Mouse (Mus musculus) midbrain, embryonic 16.5 days (tissue): Measurements from ENCODE around the gene Gmppa. TPM values are rescaled to one million over a fixed set of nuclear protein-coding genes. Genes with fewer than 3 reads are reported as not detected.

Experiments
- ATAC-seq: fragments of 200-750 bp; cut with Nextera tagmentation; 2 replicates; pipeline ENCODE4 v1.8.0; 2017; ENCODE audit warnings: moderate TSS enrichment
- H3K27ac ChIP-seq: fragments of 300-500 bp; sonication (generic); 2 replicates; pipeline ENCODE4 v1.5.1; 2014; ENCODE audit warnings: mild to moderate bottlenecking, low read length, mixed read lengths
- H3K27me3 ChIP-seq: fragments of 300-500 bp; sonication (generic); 2 replicates; pipeline ENCODE4 v1.6.1; 2014; ENCODE audit warnings: low read depth, low read length, mixed read lengths; ENCODE audit not compliant: control insufficient read depth, insufficient read depth
- H3K36me3 ChIP-seq: fragments of 300-500 bp; sonication (generic); 2 replicates; pipeline ENCODE4 v1.6.1; 2014; ENCODE audit warnings: mild to moderate bottlenecking, low read length, moderate library complexity, mixed read lengths; ENCODE audit not compliant: control insufficient read depth, insufficient read depth
- H3K4me1 ChIP-seq: fragments of 300-500 bp; sonication (generic); 2 replicates; pipeline ENCODE4 v1.6.1; 2014; ENCODE audit warnings: mild to moderate bottlenecking, low read length, mixed read lengths; ENCODE audit not compliant: control insufficient read depth, insufficient read depth
- H3K4me2 ChIP-seq: fragments of 300-500 bp; sonication (generic); 2 replicates; pipeline ENCODE4 v1.6.1; 2014; ENCODE audit warnings: mild to moderate bottlenecking, low read length, mixed read lengths
- H3K4me3 ChIP-seq: fragments of 300-500 bp; sonication (generic); 2 replicates; pipeline ENCODE4 v1.5.1; 2014; ENCODE audit warnings: low read depth, mild to moderate bottlenecking, low read length, moderate library complexity, mixed read lengths
- H3K9ac ChIP-seq: fragments of 300-500 bp; sonication (generic); 2 replicates; pipeline ENCODE4 v1.6.1; 2014; ENCODE audit warnings: low read depth, low read length, mixed read lengths
- H3K9me3 ChIP-seq: fragments of 300-500 bp; sonication (generic); replicated peaks from 2 replicates; pipeline ENCODE4 v1.6.1; 2014; ENCODE audit warnings: mild to moderate bottlenecking, low read length, mixed read lengths; ENCODE audit not compliant: control insufficient read depth, poor library complexity, severe bottlenecking
- WGBS: fragments of 180-500 bp; shearing (Covaris S2); extraction: QIAGEN DNeasy Blood & Tissue Kit; methylation state at CpG from one replicate; pipeline ENCODE4 v1.1.7; 2014; 5-methylcytosine and 5-hydroxymethylcytosine counted together
- polyA plus RNA-seq: library from polyadenylated mRNA; unstranded; fragments of >200 nt; fragmentation: Nextera tagmentation; extraction: Ambion mirVana; gene quantifications from 2 replicates; pipeline ENCODE4 v1.2.1, GENCODE M21; 2015

Gmppa gene
- polyA plus RNA-seq, 1 experiment from 2014 or later: 81.3 TPM

- H3K4me2 ChIP-seq: peak overlapping the region; percentile 77
- peak overlapping the region; percentile 39 for H3K9ac ChIP-seq
- no peak for ATAC-seq
- H3K36me3 ChIP-seq: no peaks in the 10 kb centered on the region
- peaks cover 69% of the 10 kb centered on the region for H3K4me1 ChIP-seq
- 2% methylated on average over 7 of the region's 7 CpGs for WGBS
- no peaks in the 10 kb centered on the region; the same call in 1 of the 2 replicates for H3K27me3 ChIP-seq
- H3K27ac ChIP-seq: peak overlapping the region; percentile 81
- H3K9me3 ChIP-seq: no peaks in the 10 kb centered on the region
- H3K4me3 ChIP-seq: 0 out of 2 replicates have a peak overlapping the region, but pooled peaks have one; percentile 11
Measured at GRCm38 (mm10) chr1:75448052-75448431, 12.3 kb downstream of the Gmppa start.

- H3K9ac ChIP-seq: peak overlapping the region; percentile 61
- no peak for ATAC-seq
- H3K27ac ChIP-seq: peak overlapping the region; percentile 81
- peak overlapping the region; percentile 77 for H3K4me2 ChIP-seq
- no peaks in the 10 kb centered on the region; the same call in 1 of the 2 replicates for H3K27me3 ChIP-seq
- H3K4me3 ChIP-seq: peak overlapping the region; percentile 43
- 2% methylated on average over 13 of the region's 14 CpGs for WGBS
- no peaks in the 10 kb centered on the region for H3K36me3 ChIP-seq
- H3K4me1 ChIP-seq: peaks cover 60% of the 10 kb centered on the region
- no peaks in the 10 kb centered on the region for H3K9me3 ChIP-seq
Measured at GRCm38 (mm10) chr1:75448937-75449336, 13.2 kb downstream of the Gmppa start.

- Histone ChIP-seq H3K9ac (peak overlapping the region; percentile 61), H3K4me3 (peak overlapping the region; percentile 43), H3K27me3 (no peaks in the 10 kb centered on the region; the same call in 1 of the 2 replicates)
Measured at GRCm38 (mm10) chr1:75449377-75450135, 13.8 kb downstream of the Gmppa start.

GRCm38 (mm10) chr1:75450314-75451005 lies 14.7 kb downstream of the Gmppa start, which contains the start of gene Asic4:
Gene Asic4 (plus strand): TSS chr1:75450436.
- peak within 1 kb of the TSS; percentile 77 for H3K4me2 ChIP-seq
- H3K9me3 ChIP-seq: no peaks in the 10 kb centered on the region
- WGBS: under 1% methylated on average over 32 of the region's 35 CpGs
- peaks cover 49% of the 10 kb centered on the region for H3K4me1 ChIP-seq
- peak within 1 kb of the TSS; percentile 79 for H3K9ac ChIP-seq
- H3K36me3 ChIP-seq: no peaks in the 10 kb centered on the region
- no peaks in the 10 kb centered on the region; the same call in 1 of the 2 replicates for H3K27me3 ChIP-seq
- 0 out of 2 replicates have a peak, but pooled peaks have one; percentile 21 for ATAC-seq
- peak within 1 kb of the TSS; percentile 43 for H3K4me3 ChIP-seq
- H3K27ac ChIP-seq: peak within 1 kb of the TSS; percentile 85

More at GRCm38 (mm10) chr1:75449377-75450135, 13.8 kb downstream of the Gmppa start:
- H3K9me3 ChIP-seq: no peaks in the 10 kb centered on the region
- H3K4me2 ChIP-seq: peak overlapping the region; percentile 77
- no peaks in the 10 kb centered on the region for H3K36me3 ChIP-seq
- 5% methylated on average over 8 of the region's 8 CpGs for WGBS
- H3K27ac ChIP-seq: peak overlapping the region; percentile 85
- no peak for ATAC-seq
- H3K4me1 ChIP-seq: peaks cover 54% of the 10 kb centered on the region

- 50% methylated on average over 5 of the region's 5 CpGs for WGBS
- peaks cover 43% of the 10 kb centered on the region for H3K4me1 ChIP-seq
- H3K27me3 ChIP-seq: no peaks in the 10 kb centered on the region; the same call in 1 of the 2 replicates
- H3K4me2 ChIP-seq: peak overlapping the region; percentile 77
- H3K9ac ChIP-seq: peak overlapping the region; percentile 79
- ATAC-seq: no peak
- peak overlapping the region; percentile 43 for H3K4me3 ChIP-seq
- peak overlapping the region; percentile 85 for H3K27ac ChIP-seq
- H3K36me3 ChIP-seq: no peaks in the 10 kb centered on the region
- H3K9me3 ChIP-seq: no peaks in the 10 kb centered on the region
Measured at GRCm38 (mm10) chr1:75451900-75452299, 16.2 kb downstream of the Gmppa start.

DNA sequence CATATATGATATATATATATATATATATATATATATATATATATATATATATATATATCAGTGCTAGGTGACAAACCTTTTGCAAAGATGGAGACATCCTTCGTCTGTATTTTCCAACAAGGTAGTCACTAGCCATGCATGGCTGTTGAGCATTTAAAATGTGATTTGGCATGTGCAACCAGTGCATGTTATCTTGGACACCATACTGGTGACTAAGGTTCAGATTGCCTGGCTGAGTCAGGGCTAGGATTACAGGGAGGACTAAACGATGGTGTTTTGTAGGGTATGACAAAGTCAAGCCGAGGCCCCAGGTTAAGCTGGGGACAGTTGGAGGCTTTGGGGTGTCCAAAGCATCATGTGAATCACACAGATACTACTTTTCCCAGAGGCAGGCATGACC lies 19.7 kb downstream of the Gmppa start:
- peak overlapping the region; percentile 55 for H3K27ac ChIP-seq
- H3K36me3 ChIP-seq: no peaks in the 10 kb centered on the region
- H3K4me3 ChIP-seq: no peak overlapping the region
- peaks cover 33% of the 10 kb centered on the region for H3K4me1 ChIP-seq
- 67% methylated on average over 3 of the region's 3 CpGs for WGBS
- H3K9ac ChIP-seq: no peak overlapping the region
- H3K9me3 ChIP-seq: no peaks in the 10 kb centered on the region
- H3K4me2 ChIP-seq: peak overlapping the region; percentile 13
- no peak for ATAC-seq
- no peaks in the 10 kb centered on the region for H3K27me3 ChIP-seq

DNA sequence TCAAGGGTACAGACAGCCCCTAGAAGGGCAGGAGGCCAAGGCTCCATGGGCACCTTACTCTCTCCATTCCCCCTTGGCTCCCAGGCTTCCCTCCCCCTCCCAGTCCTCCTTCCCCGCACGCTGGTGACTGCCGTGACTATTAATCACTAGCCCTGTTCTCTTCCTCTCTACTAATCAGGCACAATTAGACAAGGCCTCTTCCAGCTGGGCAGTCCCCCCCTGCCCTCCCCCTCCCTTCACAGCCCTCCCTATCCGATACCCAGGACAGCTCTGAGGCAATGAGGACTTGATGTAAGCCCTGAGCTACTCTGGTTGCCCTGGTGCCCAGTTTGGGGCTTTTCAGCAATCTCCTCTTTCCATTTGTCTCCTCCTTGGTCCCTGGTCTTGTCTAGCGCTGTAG lies 20.2 kb downstream of the Gmppa start:
- Histone ChIP-seq H3K9me3 (no peaks in the 10 kb centered on the region), H3K9ac (0 out of 2 replicates have a peak overlapping the region, but pooled peaks have one; percentile 11), H3K4me2 (peak overlapping the region; percentile 13), H3K27ac (peak overlapping the region; percentile 55), H3K36me3 (no peaks in the 10 kb centered on the region), H3K4me1 (peaks cover 28% of the 10 kb centered on the region), H3K27me3 (no peaks in the 10 kb centered on the region), H3K4me3 (no peak overlapping the region)
- ATAC-seq: no peak
- 12% methylated on average over 5 of the region's 5 CpGs for WGBS

DNA sequence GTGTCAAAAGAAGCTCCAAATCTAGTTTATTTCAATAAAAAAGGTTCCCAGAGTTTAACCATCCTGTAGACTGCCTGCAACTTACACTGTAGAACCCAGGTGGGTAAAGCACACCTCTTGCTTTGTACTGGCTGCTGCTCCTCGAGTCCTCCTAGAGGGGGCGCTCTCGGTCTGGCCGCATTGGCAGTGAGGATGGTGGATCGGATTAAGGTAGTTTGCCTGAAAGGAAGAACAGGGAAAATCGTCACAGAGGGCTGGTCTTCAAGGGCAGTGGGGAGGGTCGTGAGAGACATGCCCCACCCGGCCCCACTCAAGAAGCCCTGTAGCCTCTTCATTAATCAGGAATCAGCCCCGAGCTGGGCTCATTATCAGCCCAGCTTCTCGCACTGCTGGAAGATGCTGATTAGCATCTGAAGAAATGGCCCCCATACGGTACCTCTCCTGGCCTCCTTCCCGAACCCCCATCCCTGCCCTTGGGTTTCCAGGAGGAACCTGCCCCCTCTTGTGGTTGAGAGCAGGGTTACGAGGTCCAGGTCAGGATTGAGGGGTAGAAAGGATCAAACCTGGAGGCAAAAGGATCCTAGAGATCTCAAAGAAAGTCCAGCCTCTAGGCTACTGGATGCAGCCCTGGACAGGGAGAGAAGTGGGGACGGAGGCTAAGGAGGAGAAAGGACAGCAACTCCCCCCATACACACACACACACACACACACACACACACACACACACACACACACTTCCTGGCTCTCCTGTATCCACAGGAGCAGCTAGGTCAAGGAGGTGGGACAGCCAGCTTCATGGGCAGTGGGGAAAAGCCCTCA lies 21.2 kb downstream of the Gmppa start:
- Histone ChIP-seq H3K4me3 (no peak overlapping the region), H3K9ac (no peak overlapping the region), H3K4me2 (peak overlapping the region; percentile 13; the same call in 1 of the 2 replicates), H3K4me1 (peaks cover 28% of the 10 kb centered on the region), H3K9me3 (no peaks in the 10 kb centered on the region), H3K27ac (peak overlapping the region; percentile 78), H3K27me3 (no peaks in the 10 kb centered on the region), H3K36me3 (no peaks in the 10 kb centered on the region)
- 11% methylated on average over 14 of the region's 14 CpGs for WGBS
- ATAC-seq: no peak
